Mouse (Mus musculus) thymus, adult 2 months (tissue): ENCODE measurements around the gene Reep1.

ENCODE experiments used
- CTCF ChIP-seq: fragments of 200-500 bp; IDR thresholded peaks from 2 replicates; pipeline ENCODE4 v1.5.1; 2012; ENCODE audit warnings: mild to moderate bottlenecking, control low read depth, low read length, moderate library complexity, borderline replicate concordance; ENCODE audit not compliant: control insufficient read depth, poor library complexity, insufficient read depth; ENCODE audit errors: extremely low read depth
- POLR2A ChIP-seq: fragments of 200-500 bp; IDR thresholded peaks from 2 replicates; pipeline ENCODE4 v1.6.1; 2012; ENCODE audit warnings: mild to moderate bottlenecking, low read length, control low read depth, moderate library complexity; ENCODE audit not compliant: control insufficient read depth, poor library complexity, insufficient read depth; ENCODE audit errors: extremely low read depth

- TF ChIP-seq CTCF, result no peak
- TF ChIP-seq POLR2A, result no peak
Measured at GRCm38 (mm10) chr6:71829768-71830167, 122.4 kb downstream of the Reep1 start.
